Comparison of ENCODE assay signal across 18 mouse cellular contexts in genomic region chr5:21170440-21170839, GRCm38 (mm10). TPM values are rescaled to one million over a fixed set of nuclear protein-coding genes. Genes with fewer than 3 reads are reported as not detected.
DNase-seq lines count a peak whose midpoint lies in the region; ATAC-seq and TF ChIP-seq lines count a peak whose summit lies in the region.
"Had no signal": no experiment of that assay in that cellular context is flagged by ENCODE, and none has a peak within 500 bp of the region (broad histone marks: within the 10 kb centered on the region; RNA-seq: fewer than 3 reads in every experiment).

No protein-coding gene starts in this region.

- H3K27me3 ChIP-seq in heart, embryonic 12.5 days (replicated peaks): 0 out of 2 replicates have a peak, but pooled peaks cover 3% of the 10 kb centered on the region
- H3K27me3 ChIP-seq in kidney, embryonic 14.5 days (ENCODE audit: control insufficient read depth, insufficient read depth, low read length): no peaks in the 10 kb centered on the region
- H3K27me3 ChIP-seq in limb, embryonic 10.5 days (ENCODE audit: low read depth, poor library complexity, severe bottlenecking): no peaks in the 10 kb centered on the region
- H3K27me3 ChIP-seq: embryonic facial prominence, embryonic 13.5 days; liver, embryonic 12.5 days had no signal

- H3K27ac ChIP-seq in heart, embryonic 12.5 days (ENCODE audit: poor library complexity, severe bottlenecking): no peak overlapping the region
- peak overlapping the region; percentile 24; the same call in 1 of the 2 replicates for H3K27ac ChIP-seq in kidney, embryonic 14.5 days (ENCODE audit: low read depth, low read length)
- peak overlapping the region; percentile 14; the same call in 1 of the 2 replicates for H3K27ac ChIP-seq in limb, embryonic 10.5 days
- H3K27ac ChIP-seq: embryonic facial prominence, embryonic 13.5 days; liver, embryonic 12.5 days had no signal

- no peaks in the 10 kb centered on the region for H3K9me3 ChIP-seq in heart, embryonic 12.5 days (replicated peaks)
- no peaks in the 10 kb centered on the region for H3K9me3 ChIP-seq in kidney, embryonic 14.5 days (ENCODE audit: control insufficient read depth, low read length)
- H3K9me3 ChIP-seq in limb, embryonic 10.5 days (replicated peaks): no peaks in the 10 kb centered on the region
- H3K9me3 ChIP-seq: embryonic facial prominence, embryonic 13.5 days; liver, embryonic 12.5 days had no signal

- no peak for TF ChIP-seq CTCF in brain, embryonic 14.5 days (IDR thresholded peaks at IDR 0.05; ENCODE audit: borderline replicate concordance, extremely low read depth, insufficient read depth, insufficient read length)

- 59% methylated on average over 4 of the region's 4 CpGs for WGBS in heart, embryonic 12.5 days
- 47% methylated on average over 4 of the region's 4 CpGs for WGBS in kidney, embryonic 14.5 days
- 67% methylated on average over 4 of the region's 4 CpGs for WGBS in limb, embryonic 10.5 days

- no peak for DNase-seq in heart, adult 18-20 months
- DNase-seq in kidney, postnatal 4 days: no peak
- peak; percentile 20 for DNase-seq in brain, embryonic 14.5 days (ENCODE audit: low read depth)
- no peak for DNase-seq in limb, embryonic 10.5 days (ENCODE audit: low spot score)
- DNase-seq in retina, postnatal 1 day: no peak
- no peak for DNase-seq in urinary bladder, postnatal 25 days (ENCODE audit: low spot score)
- DNase-seq: cerebellum, adult 11 months; gastrocnemius, postnatal 36 days; heart, postnatal 36 days; kidney, postnatal 25 days; lung, postnatal 10 days; right cerebral cortex, postnatal 25 days; thymus, adult 18-20 months had no signal

- no peak overlapping the region for H3K4me3 ChIP-seq in heart, embryonic 12.5 days
- H3K4me3 ChIP-seq in kidney, embryonic 14.5 days (ENCODE audit: low read length): no peak overlapping the region
- no peak overlapping the region for H3K4me3 ChIP-seq in limb, embryonic 10.5 days
- H3K4me3 ChIP-seq: embryonic facial prominence, embryonic 13.5 days; liver, embryonic 12.5 days had no signal

- H3K4me1 ChIP-seq in heart, embryonic 12.5 days (replicated peaks): 0 out of 2 replicates have a peak, but pooled peaks cover 8% of the 10 kb centered on the region
- no peaks in the 10 kb centered on the region for H3K4me1 ChIP-seq in kidney, embryonic 14.5 days (ENCODE audit: control insufficient read depth, insufficient read depth, low read length)
- H3K4me1 ChIP-seq in limb, embryonic 10.5 days: peaks cover 9% of the 10 kb centered on the region

- ATAC-seq in heart, embryonic 12.5 days (ENCODE audit: insufficient number of reproducible peaks, low FRiP score): peak; percentile 43; the same call in 1 of the 2 replicates
- ATAC-seq in kidney, embryonic 14.5 days (ENCODE audit: low FRiP score, low TSS enrichment): peak; percentile 61
- ATAC-seq: liver, embryonic 12.5 days had no signal

- H3K4me2 ChIP-seq in heart, embryonic 12.5 days: no peak overlapping the region
- H3K4me2 ChIP-seq in kidney, embryonic 14.5 days (replicated peaks; ENCODE audit: low read depth, low read length): no peak overlapping the region
- H3K4me2 ChIP-seq: embryonic facial prominence, embryonic 13.5 days; liver, embryonic 12.5 days; midbrain, embryonic 11.5 days had no signal

- H3K36me3 ChIP-seq in heart, embryonic 12.5 days: no peaks in the 10 kb centered on the region
- H3K36me3 ChIP-seq in kidney, embryonic 14.5 days (ENCODE audit: control insufficient read depth, insufficient read depth, low read length): no peaks in the 10 kb centered on the region
- no peaks in the 10 kb centered on the region for H3K36me3 ChIP-seq in limb, embryonic 10.5 days
- H3K36me3 ChIP-seq: embryonic facial prominence, embryonic 13.5 days; liver, embryonic 12.5 days had no signal

- H3K9ac ChIP-seq in heart, embryonic 12.5 days: no peak overlapping the region
- H3K9ac ChIP-seq in kidney, embryonic 14.5 days (ENCODE audit: low read depth, low read length): no peak overlapping the region
- H3K9ac ChIP-seq: embryonic facial prominence, embryonic 13.5 days; liver, embryonic 12.5 days had no signal

- no peak for TF ChIP-seq POLR2A in brain, embryonic 14.5 days (IDR thresholded peaks at IDR 0.05; ENCODE audit: borderline replicate concordance, extremely low read depth, insufficient read depth, insufficient read length, poor library complexity, severe bottlenecking)

RNA-seq across cellular contexts. Expression of gene Gsap, which starts 15.6 kb away (rescaled TPM):
- 0.41 and 0.71 TPM in 2 replicates for polyA plus RNA-seq in heart, embryonic 12.5 days (2016; fragmentation: Nextera tagmentation; extraction: Ambion mirVana)
- total RNA-seq in heart, adult 18-20 months (2021): 1 to 10 TPM; 3.6 to 4.0 TPM
- polyA plus RNA-seq in kidney, embryonic 14.5 days (2014; fragmentation: Nextera tagmentation; extraction: Ambion mirVana): 1.2 and 1.5 TPM in 2 replicates
- polyA plus RNA-seq in brain, embryonic 14.5 days (2012; rRNA removed): 9.2 and 10.4 TPM in 2 replicates
- 0.50 and 1.3 TPM in 2 replicates for polyA plus RNA-seq in limb, embryonic 10.5 days (2016; fragmentation: Nextera tagmentation; extraction: Ambion mirVana)
